Mouse (Mus musculus): Measurements from ENCODE around the gene Frk.

DNA sequence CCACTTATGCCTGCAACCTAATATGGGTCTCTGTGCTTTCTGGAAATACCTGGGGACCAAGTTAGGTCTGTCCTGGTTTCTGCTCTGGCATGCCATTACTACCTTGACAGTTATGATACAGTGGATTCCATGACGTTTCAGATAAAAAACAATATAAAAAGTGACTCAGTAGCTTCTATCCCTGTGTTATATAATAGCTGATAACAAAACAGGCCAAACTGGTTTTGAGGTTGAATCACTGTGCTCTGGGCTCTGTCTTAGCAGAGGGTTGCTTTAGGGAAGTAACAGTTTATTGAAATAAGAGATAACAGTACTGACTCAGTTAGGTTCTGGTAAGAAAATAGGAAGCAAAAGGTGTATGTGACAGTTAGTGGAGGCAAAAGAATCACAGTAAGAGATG lies 25.4 kb downstream of the Frk start:
- no peak for TF ChIP-seq CTCF (IDR thresholded peaks at IDR 0.05; ENCODE audit: borderline replicate concordance, extremely low read depth, insufficient read depth, insufficient read length)
- TF ChIP-seq POLR2A (IDR thresholded peaks at IDR 0.05; ENCODE audit: borderline replicate concordance, extremely low read depth, insufficient read depth, insufficient read length, poor library complexity, severe bottlenecking): no peak

Measured in brain, embryonic 14.5 days (tissue).